Mouse (Mus musculus) midbrain, embryonic 16.5 days (tissue): Measurements from ENCODE around the gene Abi3. TPM values are rescaled to one million over a fixed set of nuclear protein-coding genes. Genes with fewer than 3 reads are reported as not detected.

Experiments used
- ATAC-seq: fragments of 200-750 bp; cut with Nextera tagmentation; 2 replicates; pipeline ENCODE4 v1.8.0; 2017; ENCODE audit warnings: moderate TSS enrichment
- H3K27ac ChIP-seq: fragments of 300-500 bp; sonication (generic); 2 replicates; pipeline ENCODE4 v1.5.1; 2014; ENCODE audit warnings: mild to moderate bottlenecking, low read length, mixed read lengths
- H3K27me3 ChIP-seq: fragments of 300-500 bp; sonication (generic); 2 replicates; pipeline ENCODE4 v1.6.1; 2014; ENCODE audit warnings: low read depth, low read length, mixed read lengths; ENCODE audit not compliant: control insufficient read depth, insufficient read depth
- H3K36me3 ChIP-seq: fragments of 300-500 bp; sonication (generic); 2 replicates; pipeline ENCODE4 v1.6.1; 2014; ENCODE audit warnings: mild to moderate bottlenecking, low read length, moderate library complexity, mixed read lengths; ENCODE audit not compliant: control insufficient read depth, insufficient read depth
- H3K4me1 ChIP-seq: fragments of 300-500 bp; sonication (generic); 2 replicates; pipeline ENCODE4 v1.6.1; 2014; ENCODE audit warnings: mild to moderate bottlenecking, low read length, mixed read lengths; ENCODE audit not compliant: control insufficient read depth, insufficient read depth
- H3K4me2 ChIP-seq: fragments of 300-500 bp; sonication (generic); 2 replicates; pipeline ENCODE4 v1.6.1; 2014; ENCODE audit warnings: mild to moderate bottlenecking, low read length, mixed read lengths
- H3K4me3 ChIP-seq: fragments of 300-500 bp; sonication (generic); 2 replicates; pipeline ENCODE4 v1.5.1; 2014; ENCODE audit warnings: low read depth, mild to moderate bottlenecking, low read length, moderate library complexity, mixed read lengths
- H3K9ac ChIP-seq: fragments of 300-500 bp; sonication (generic); 2 replicates; pipeline ENCODE4 v1.6.1; 2014; ENCODE audit warnings: low read depth, low read length, mixed read lengths
- H3K9me3 ChIP-seq: fragments of 300-500 bp; sonication (generic); replicated peaks from 2 replicates; pipeline ENCODE4 v1.6.1; 2014; ENCODE audit warnings: mild to moderate bottlenecking, low read length, mixed read lengths; ENCODE audit not compliant: control insufficient read depth, poor library complexity, severe bottlenecking
- WGBS: fragments of 180-500 bp; shearing (Covaris S2); extraction: QIAGEN DNeasy Blood & Tissue Kit; methylation state at CpG from one replicate; pipeline ENCODE4 v1.1.7; 2014; 5-methylcytosine and 5-hydroxymethylcytosine counted together
- polyA plus RNA-seq: library from polyadenylated mRNA; unstranded; fragments of >200 nt; fragmentation: Nextera tagmentation; extraction: Ambion mirVana; gene quantifications from 2 replicates; pipeline ENCODE4 v1.2.1, GENCODE M21; 2015

The Abi3 gene
- polyA plus RNA-seq, 1 experiment from 2014 or later, result 1.2 TPM

GRCm38 (mm10) chr11:95822437-95822836 lies 19.8 kb downstream of the Abi3 start:
- no peaks in the 10 kb centered on the region for H3K9me3 ChIP-seq
- no peak overlapping the region for H3K9ac ChIP-seq
- H3K27ac ChIP-seq, result no peak overlapping the region
- ATAC-seq, result no peak
- peaks cover 39% of the 10 kb centered on the region for H3K27me3 ChIP-seq
- no peaks in the 10 kb centered on the region for H3K36me3 ChIP-seq
- H3K4me1 ChIP-seq, result peaks cover 11% of the 10 kb centered on the region
- H3K4me2 ChIP-seq, result no peak overlapping the region
- no peak overlapping the region for H3K4me3 ChIP-seq
- 96% methylated on average over 4 of the region's 4 CpGs for WGBS

- WGBS, result 84% methylated on average over 3 of the region's 3 CpGs
- Histone ChIP-seq H3K9ac (no peak overlapping the region), H3K4me2 (no peak overlapping the region), H3K9me3 (no peaks in the 10 kb centered on the region), H3K36me3 (no peaks in the 10 kb centered on the region), H3K4me3 (no peak overlapping the region), H3K27ac (no peak overlapping the region), H3K27me3 (peaks cover 30% of the 10 kb centered on the region), H3K4me1 (peaks cover 11% of the 10 kb centered on the region)
- no peak for ATAC-seq
Observed at GRCm38 (mm10) chr11:95821511-95821910, 20.8 kb downstream of the Abi3 start.

GRCm38 (mm10) chr11:95819138-95819537 lies 23.1 kb downstream of the Abi3 start:
- 94% methylated on average over 8 of the region's 8 CpGs for WGBS
- H3K36me3 ChIP-seq, result no peaks in the 10 kb centered on the region
- H3K4me2 ChIP-seq, result no peak overlapping the region
- H3K9ac ChIP-seq, result no peak overlapping the region
- peaks cover 3% of the 10 kb centered on the region; the same call in 1 of the 2 replicates for H3K4me1 ChIP-seq
- no peak overlapping the region for H3K27ac ChIP-seq
- H3K27me3 ChIP-seq, result peaks cover 16% of the 10 kb centered on the region; the same call in 1 of the 2 replicates
- ATAC-seq, result no peak
- no peak overlapping the region for H3K4me3 ChIP-seq
- H3K9me3 ChIP-seq, result no peaks in the 10 kb centered on the region

GRCm38 (mm10) chr11:95815412-95815811 lies 26.9 kb downstream of the Abi3 start:
- no peak overlapping the region for H3K4me2 ChIP-seq
- no peak overlapping the region for H3K9ac ChIP-seq
- no peaks in the 10 kb centered on the region for H3K4me1 ChIP-seq
- no peaks in the 10 kb centered on the region for H3K36me3 ChIP-seq
- H3K9me3 ChIP-seq, result no peaks in the 10 kb centered on the region
- H3K27ac ChIP-seq, result no peak overlapping the region
- ATAC-seq, result no peak
- H3K27me3 ChIP-seq, result no peaks in the 10 kb centered on the region
- WGBS, result 79% methylated on average over 9 of the region's 9 CpGs
- H3K4me3 ChIP-seq, result no peak overlapping the region

- H3K27me3 ChIP-seq, result no peaks in the 10 kb centered on the region
- 86% methylated on average over 5 of the region's 5 CpGs for WGBS
- H3K4me2 ChIP-seq, result no peak overlapping the region
- H3K4me3 ChIP-seq, result no peak overlapping the region
- ATAC-seq, result no peak
- no peaks in the 10 kb centered on the region for H3K36me3 ChIP-seq
- H3K9me3 ChIP-seq, result no peaks in the 10 kb centered on the region
- H3K9ac ChIP-seq, result no peak overlapping the region
- no peaks in the 10 kb centered on the region for H3K4me1 ChIP-seq
- no peak overlapping the region for H3K27ac ChIP-seq
Observed at GRCm38 (mm10) chr11:95814857-95815256, 27.4 kb downstream of the Abi3 start.

- no peaks in the 10 kb centered on the region for H3K4me1 ChIP-seq
- H3K4me3 ChIP-seq, result no peak overlapping the region
- no peak for ATAC-seq
- no peak overlapping the region for H3K27ac ChIP-seq
- H3K4me2 ChIP-seq, result no peak overlapping the region
- no peaks in the 10 kb centered on the region for H3K27me3 ChIP-seq
- H3K9me3 ChIP-seq, result no peaks in the 10 kb centered on the region
- H3K36me3 ChIP-seq, result no peaks in the 10 kb centered on the region
- H3K9ac ChIP-seq, result no peak overlapping the region
- 92% methylated on average over 2 of the region's 2 CpGs for WGBS
Observed at GRCm38 (mm10) chr11:95814101-95814500, 28.2 kb downstream of the Abi3 start.

GRCm38 (mm10) chr11:95812224-95812623 lies 30.1 kb downstream of the Abi3 start:
- no peak overlapping the region for H3K27ac ChIP-seq
- H3K27me3 ChIP-seq, result no peaks in the 10 kb centered on the region
- H3K9ac ChIP-seq, result no peak overlapping the region
- H3K4me1 ChIP-seq, result no peaks in the 10 kb centered on the region
- H3K4me3 ChIP-seq, result no peak overlapping the region
- ATAC-seq, result no peak
- 68% methylated on average over 4 of the region's 4 CpGs for WGBS
- no peaks in the 10 kb centered on the region for H3K36me3 ChIP-seq
- no peaks in the 10 kb centered on the region for H3K9me3 ChIP-seq
- H3K4me2 ChIP-seq, result no peak overlapping the region

- Histone ChIP-seq H3K9me3 (no peaks in the 10 kb centered on the region), H3K9ac (no peak overlapping the region), H3K27me3 (no peaks in the 10 kb centered on the region), H3K36me3 (no peaks in the 10 kb centered on the region), H3K27ac (no peak overlapping the region), H3K4me2 (no peak overlapping the region), H3K4me1 (no peaks in the 10 kb centered on the region), H3K4me3 (no peak overlapping the region)
- ATAC-seq, result no peak
- 83% methylated on average over 6 of the region's 6 CpGs for WGBS
Observed at GRCm38 (mm10) chr11:95811741-95812140, 30.5 kb downstream of the Abi3 start.

- ATAC-seq, result no peak
- WGBS, result 64% methylated on average over 7 of the region's 7 CpGs
- Histone ChIP-seq H3K36me3 (no peaks in the 10 kb centered on the region), H3K4me2 (no peak overlapping the region), H3K4me1 (no peaks in the 10 kb centered on the region), H3K4me3 (no peak overlapping the region), H3K9ac (no peak overlapping the region), H3K27me3 (no peaks in the 10 kb centered on the region), H3K27ac (no peak overlapping the region), H3K9me3 (no peaks in the 10 kb centered on the region)
Observed at GRCm38 (mm10) chr11:95810828-95811227, 31.4 kb downstream of the Abi3 start.

- WGBS, result 8% methylated on average over 5 of the region's 5 CpGs
Observed at GRCm38 (mm10) chr11:95809603-95810002, 32.7 kb downstream of the Abi3 start.

More at GRCm38 (mm10) chr11:95809603-95810002, 32.7 kb downstream of the Abi3 start:
- no peak overlapping the region for H3K4me2 ChIP-seq
- H3K9me3 ChIP-seq, result no peaks in the 10 kb centered on the region
- no peak for ATAC-seq
- H3K9ac ChIP-seq, result no peak overlapping the region
- no peak overlapping the region for H3K4me3 ChIP-seq
- no peaks in the 10 kb centered on the region for H3K36me3 ChIP-seq
- H3K4me1 ChIP-seq, result no peaks in the 10 kb centered on the region
- no peak overlapping the region for H3K27ac ChIP-seq
- H3K27me3 ChIP-seq, result no peaks in the 10 kb centered on the region
